Mouse (Mus musculus) cerebellum, adult 2 months (tissue): Measurements from ENCODE around the gene Tmem121. TPM values are rescaled to one million over a fixed set of nuclear protein-coding genes. Genes with fewer than 3 reads are reported as not detected.

ENCODE experiments used
- DNase-seq, 2 experiments: peaks; one replicate each; pipeline ENCODE4 v3.0.0; 2021
- H3K27ac ChIP-seq: fragments of 200-500 bp; 2 replicates; pipeline ENCODE4 v1.5.1; 2012; ENCODE audit warnings: low read length, control low read depth, inconsistent platforms; ENCODE audit not compliant: insufficient read depth
- H3K27me3 ChIP-seq: fragments of 200-500 bp; 2 replicates; pipeline ENCODE4 v1.6.1; 2012; ENCODE audit warnings: inconsistent platforms, mild to moderate bottlenecking, low read length, moderate library complexity; ENCODE audit not compliant: control insufficient read depth, insufficient read depth
- H3K4me1 ChIP-seq: fragments of 200-500 bp; 2 replicates; pipeline ENCODE4 v1.6.1; 2011; ENCODE audit warnings: low read length; ENCODE audit not compliant: control insufficient read depth, insufficient read depth
- H3K4me3 ChIP-seq: fragments of 200-500 bp; replicated peaks from 2 replicates; pipeline ENCODE3; 2011; ENCODE audit warnings: mild to moderate bottlenecking, low read depth, low read length, control low read depth; ENCODE audit not compliant: insufficient read depth
- CTCF ChIP-seq: fragments of 200-500 bp; IDR thresholded peaks from 2 replicates; pipeline ENCODE4 v1.5.1; 2011; ENCODE audit warnings: low read depth, mild to moderate bottlenecking, control low read depth, low read length, moderate library complexity, borderline replicate concordance; ENCODE audit not compliant: insufficient read depth
- POLR2A ChIP-seq: fragments of 200-500 bp; IDR thresholded peaks from 2 replicates; pipeline ENCODE4 v1.6.1; 2011; ENCODE audit warnings: low read length, control low read depth, borderline replicate concordance; ENCODE audit not compliant: insufficient read depth
- WGBS: fragments of 180-500 bp; shearing (Covaris S2); methylation state at CpG from one replicate; pipeline ENCODE4 v1.1.7; 2018; 5-methylcytosine and 5-hydroxymethylcytosine counted together
- polyA plus RNA-seq: library from polyadenylated mRNA; depleted of rRNA; stranded (reverse); fragments of >200 nt; gene quantifications from 2 replicates; pipeline ENCODE4 v1.2.3, GENCODE M21; 2012

The Tmem121 gene
- polyA plus RNA-seq, 1 experiment, result 31.3 TPM

- 9% methylated on average over 45 of the region's 45 CpGs for WGBS
- no peaks in the 10 kb centered on the region for H3K27me3 ChIP-seq
Observed at GRCm38 (mm10) chr12:113146112-113147057, 39.3 kb upstream of the Tmem121 start, which contains the start of gene Crip1. Crip1 (plus strand) TSS chr12:113146316.

GRCm38 (mm10) chr12:113147481-113147880 lies 38.2 kb upstream of the Tmem121 start:
- WGBS, result 9% methylated on average over 8 of the region's 8 CpGs
- no peak overlapping the region for H3K27ac ChIP-seq
- peak; percentile 65 to 75 for DNase-seq
- 0 out of 2 replicates have a peak, but pooled peaks cover 2% of the 10 kb centered on the region for H3K27me3 ChIP-seq
- H3K4me1 ChIP-seq, result peaks cover 21% of the 10 kb centered on the region
- no peak overlapping the region for H3K4me3 ChIP-seq
- TF ChIP-seq CTCF, result no peak

More at GRCm38 (mm10) chr12:113146112-113147057, 39.3 kb upstream of the Tmem121 start, which contains the start of gene Crip1:
- TF ChIP-seq CTCF, result peak; percentile 76
- TF ChIP-seq POLR2A, result no peak
- Histone ChIP-seq H3K4me1 (peaks cover 21% of the 10 kb centered on the region), H3K4me3 (peak within 1 kb of the TSS; percentile 39), H3K27ac (no peak within 1 kb of the TSS)
- DNase-seq, result peak; percentile 78 to 89

DNA sequence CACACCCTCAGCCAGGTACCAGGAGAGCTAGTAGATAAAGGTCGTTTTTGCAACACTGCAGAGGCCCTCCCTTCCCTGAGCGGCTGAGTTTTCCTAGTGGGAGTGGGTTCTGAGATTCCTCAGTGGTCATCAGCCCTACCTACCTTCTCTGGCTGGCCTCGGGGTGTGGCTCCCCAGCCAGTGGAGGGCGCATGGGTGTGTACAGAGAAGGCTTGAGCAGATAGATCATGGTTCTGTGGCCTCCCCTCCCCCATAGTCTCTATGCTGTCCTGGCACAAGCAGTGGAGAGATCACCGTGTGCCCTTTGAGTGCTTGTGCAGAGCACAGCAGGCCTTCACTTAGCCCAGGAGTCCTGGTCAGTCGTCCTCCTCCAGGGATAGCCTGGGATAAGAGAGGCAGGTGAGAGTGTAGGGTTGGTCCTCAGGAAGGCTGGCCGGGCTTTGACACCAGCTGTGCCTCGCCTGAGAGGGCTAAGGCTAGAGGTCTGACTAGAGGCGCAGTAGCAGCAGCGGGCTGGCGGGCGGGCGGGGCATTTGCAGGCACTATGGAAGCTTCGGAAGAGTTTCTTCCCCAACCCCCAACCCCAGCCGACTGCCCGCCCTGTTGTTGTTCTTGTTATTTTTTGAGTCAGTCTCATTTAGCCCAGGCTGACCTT lies 37.2 kb upstream of the Tmem121 start:
- H3K4me1 ChIP-seq, result peaks cover 21% of the 10 kb centered on the region
- H3K27ac ChIP-seq, result no peak overlapping the region
- DNase-seq, result no peak
- WGBS, result 66% methylated on average over 16 of the region's 16 CpGs
- H3K27me3 ChIP-seq, result 0 out of 2 replicates have a peak, but pooled peaks cover 2% of the 10 kb centered on the region
- TF ChIP-seq CTCF (no peak), POLR2A (no peak)
- H3K4me3 ChIP-seq, result no peak overlapping the region

GRCm38 (mm10) chr12:113149341-113149740 lies 36.4 kb upstream of the Tmem121 start:
- Histone ChIP-seq H3K27me3 (0 out of 2 replicates have a peak, but pooled peaks cover 2% of the 10 kb centered on the region), H3K4me3 (no peak overlapping the region), H3K4me1 (peaks cover 21% of the 10 kb centered on the region), H3K27ac (no peak overlapping the region)
- WGBS, result 79% methylated on average over 4 of the region's 4 CpGs
- DNase-seq, result no peak
- TF ChIP-seq CTCF (no peak), POLR2A (no peak)

GRCm38 (mm10) chr12:113149896-113150295 lies 35.8 kb upstream of the Tmem121 start:
- Histone ChIP-seq H3K4me3 (no peak overlapping the region), H3K27me3 (0 out of 2 replicates have a peak, but pooled peaks cover 2% of the 10 kb centered on the region), H3K4me1 (peaks cover 21% of the 10 kb centered on the region), H3K27ac (no peak overlapping the region)
- no peak for DNase-seq
- TF ChIP-seq CTCF, result no peak
- TF ChIP-seq POLR2A, result no peak
- WGBS, result 85% methylated on average over 3 of the region's 3 CpGs

DNA sequence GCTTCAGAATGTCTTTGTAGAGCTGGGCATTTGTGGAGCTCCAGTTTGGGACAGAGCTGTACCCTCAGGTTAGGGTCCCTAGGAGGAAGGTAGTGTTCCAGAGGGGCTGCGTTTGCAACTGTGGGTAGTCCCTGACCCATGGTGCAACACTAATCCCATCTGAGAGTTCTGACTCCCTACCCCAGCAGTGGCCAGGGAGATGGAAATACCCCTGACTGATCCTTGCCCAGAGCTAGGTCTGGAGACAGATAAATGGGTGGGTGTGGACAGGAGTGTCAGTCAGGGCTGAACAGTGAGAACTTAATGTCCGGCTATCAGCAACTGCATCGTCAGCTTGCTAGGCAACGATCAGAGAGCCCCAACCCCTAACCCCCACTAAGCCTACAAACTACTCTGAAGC lies 35.1 kb upstream of the Tmem121 start:
- no peak for TF ChIP-seq POLR2A
- TF ChIP-seq CTCF, result no peak
- 94% methylated on average over 4 of the region's 4 CpGs for WGBS
- DNase-seq, result no peak

DNA sequence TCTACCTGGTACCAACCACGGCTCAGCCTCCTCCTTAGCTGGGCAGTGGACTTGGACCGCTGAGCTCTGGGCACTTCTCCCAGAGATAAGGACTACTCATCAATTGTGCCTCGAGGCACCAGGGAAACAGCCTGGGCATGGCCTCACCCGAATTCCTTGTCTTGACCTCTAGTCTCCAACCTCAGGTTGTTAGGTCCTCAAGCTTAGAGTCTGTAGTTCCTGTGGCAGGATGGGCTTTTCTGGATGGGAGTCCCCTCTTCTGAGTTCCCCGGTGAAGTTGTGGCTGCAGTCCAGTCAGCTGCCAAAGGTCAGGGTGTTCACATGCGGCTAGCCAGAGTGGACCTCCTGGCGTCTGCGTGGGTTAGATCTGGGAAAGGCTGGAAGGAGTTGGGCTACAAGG lies 34.7 kb upstream of the Tmem121 start:
- Histone ChIP-seq H3K27me3 (0 out of 2 replicates have a peak, but pooled peaks cover 2% of the 10 kb centered on the region), H3K4me3 (no peak overlapping the region), H3K4me1 (peaks cover 21% of the 10 kb centered on the region), H3K27ac (no peak overlapping the region)
- TF ChIP-seq POLR2A (no peak), CTCF (no peak)
- DNase-seq, result no peak
- 58% methylated on average over 8 of the region's 8 CpGs for WGBS

More for the DNA sequence above, 35.1 kb upstream of the Tmem121 start:
- Histone ChIP-seq H3K27me3 (0 out of 2 replicates have a peak, but pooled peaks cover 2% of the 10 kb centered on the region), H3K4me1 (peaks cover 21% of the 10 kb centered on the region), H3K4me3 (no peak overlapping the region), H3K27ac (no peak overlapping the region)
